Mouse (Mus musculus) stomach, postnatal 0 days (tissue): Measurements from ENCODE around the gene Zfp950. TPM values are rescaled to one million over a fixed set of nuclear protein-coding genes. Genes with fewer than 3 reads are reported as not detected.
A peak's percentile ranks its signal among the peaks of the same experiment; 100 is the strongest.

Experiments
- ATAC-seq: fragments of 200-750 bp; cut with Nextera tagmentation; 2 replicates; pipeline ENCODE4 v1.8.0; 2017; ENCODE audit not compliant: low FRiP score, low TSS enrichment
- DNase-seq: peaks from one replicate; pipeline ENCODE4 v3.0.0-alpha.2; 2016; ENCODE audit warnings: low spot score
- H3K27ac ChIP-seq: fragments of 300-500 bp; sonication (generic); replicated peaks from 2 replicates; pipeline ENCODE4 v1.5.1; 2014; ENCODE audit warnings: mild to moderate bottlenecking, control low read depth
- H3K27me3 ChIP-seq: fragments of 300-500 bp; sonication (generic); 2 replicates; pipeline ENCODE4 v1.6.1; 2014; ENCODE audit warnings: low read length; ENCODE audit not compliant: control insufficient read depth, insufficient read depth
- H3K36me3 ChIP-seq: fragments of 300-500 bp; sonication (generic); 2 replicates; pipeline ENCODE4 v1.6.1; 2014; ENCODE audit warnings: low read length, mixed read lengths; ENCODE audit not compliant: control insufficient read depth, insufficient read depth
- H3K4me1 ChIP-seq: fragments of 300-500 bp; sonication (generic); replicated peaks from 2 replicates; pipeline ENCODE4 v1.6.1; 2014; ENCODE audit warnings: antibody characterized with exemption; ENCODE audit not compliant: control insufficient read depth, insufficient read depth
- H3K4me2 ChIP-seq: fragments of 300-500 bp; sonication (generic); replicated peaks from 2 replicates; pipeline ENCODE4 v1.6.1; 2014; ENCODE audit warnings: low read depth, mild to moderate bottlenecking, control low read depth, moderate library complexity
- H3K4me3 ChIP-seq: fragments of 300-500 bp; sonication (generic); 2 replicates; pipeline ENCODE4 v1.5.1; 2014; ENCODE audit warnings: low read depth, low read length, control low read depth
- H3K9ac ChIP-seq: fragments of 300-500 bp; sonication (generic); 2 replicates; pipeline ENCODE4 v1.6.1; 2014; ENCODE audit warnings: mild to moderate bottlenecking, low read length, control low read depth, mixed read lengths
- H3K9me3 ChIP-seq: fragments of 300-500 bp; sonication (generic); 2 replicates; pipeline ENCODE4 v1.6.1; 2016; ENCODE audit warnings: low read length; ENCODE audit not compliant: control insufficient read depth
- CTCF ChIP-seq: IDR thresholded peaks from 2 replicates; pipeline ENCODE4 v1.5.1; 2016; ENCODE audit warnings: antibody characterized with exemption, low read depth, mild to moderate bottlenecking, moderate library complexity
- EP300 ChIP-seq: optimal IDR thresholded peaks from 2 replicates; pipeline ENCODE3; 2016; ENCODE audit warnings: antibody characterized with exemption
- WGBS: fragments of 180-500 bp; shearing (Covaris S2); extraction: QIAGEN DNeasy Blood & Tissue Kit; methylation state at CpG from one replicate; pipeline ENCODE4 v1.1.7; 2014; 5-methylcytosine and 5-hydroxymethylcytosine counted together
- polyA plus RNA-seq: library from polyadenylated mRNA; unstranded; fragments of >200 nt; fragmentation: Nextera tagmentation; extraction: Ambion mirVana; gene quantifications from 2 replicates; pipeline ENCODE4 v1.2.1, GENCODE M21; 2015

The Zfp950 gene
- polyA plus RNA-seq, 1 experiment from 2014 or later: 14.6 TPM

DNA sequence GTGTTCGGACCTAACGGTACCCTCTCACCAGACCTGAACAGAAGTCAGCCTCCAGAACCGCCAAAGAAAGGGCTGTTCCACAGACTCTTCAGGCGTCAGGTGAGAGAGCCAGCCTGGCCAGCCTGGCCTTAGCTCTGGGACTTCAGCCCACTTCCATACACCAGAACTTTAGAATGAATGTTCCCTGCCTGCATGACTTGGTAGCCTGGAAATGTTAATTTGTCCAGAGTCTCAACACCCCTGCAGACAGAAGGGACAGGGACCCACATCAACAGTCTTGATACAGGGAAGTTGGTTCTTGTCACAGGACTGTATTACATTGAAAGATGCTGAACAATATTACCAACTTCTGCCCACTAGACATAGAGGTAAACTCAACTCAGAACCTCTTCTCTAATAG, 50.1 kb downstream of the Zfp950 start:
- Histone ChIP-seq H3K9me3 (no peaks in the 10 kb centered on the region), H3K4me2 (no peak overlapping the region), H3K4me3 (no peak overlapping the region), H3K27ac (no peak overlapping the region), H3K27me3 (no peaks in the 10 kb centered on the region), H3K4me1 (no peaks in the 10 kb centered on the region), H3K36me3 (no peaks in the 10 kb centered on the region), H3K9ac (no peak overlapping the region)
- 93% methylated on average over 4 of the region's 4 CpGs for WGBS
- TF ChIP-seq CTCF (no peak), EP300 (no peak)
- no peak for DNase-seq
- ATAC-seq: no peak

- Histone ChIP-seq H3K4me2 (no peak overlapping the region), H3K4me1 (no peaks in the 10 kb centered on the region), H3K27me3 (no peaks in the 10 kb centered on the region), H3K9me3 (no peaks in the 10 kb centered on the region), H3K9ac (no peak overlapping the region), H3K27ac (no peak overlapping the region), H3K4me3 (no peak overlapping the region), H3K36me3 (no peaks in the 10 kb centered on the region)
- TF ChIP-seq CTCF (no peak), EP300 (no peak)
- WGBS: 87% methylated on average over 3 of the region's 3 CpGs
- DNase-seq: no peak
- ATAC-seq: no peak
Measured at GRCm38 (mm10) chr19:61089001-61089400, 51.6 kb downstream of the Zfp950 start.

GRCm38 (mm10) chr19:61087781-61088180, 52.9 kb downstream of the Zfp950 start:
- Histone ChIP-seq H3K27ac (no peak overlapping the region), H3K4me1 (no peaks in the 10 kb centered on the region), H3K36me3 (no peaks in the 10 kb centered on the region), H3K4me2 (no peak overlapping the region), H3K4me3 (no peak overlapping the region), H3K9me3 (no peaks in the 10 kb centered on the region), H3K9ac (no peak overlapping the region), H3K27me3 (no peaks in the 10 kb centered on the region)
- TF ChIP-seq CTCF (no peak), EP300 (no peak)
- WGBS: 96% methylated on average over 1 of the region's 1 CpGs
- no peak for DNase-seq
- ATAC-seq: no peak

DNA sequence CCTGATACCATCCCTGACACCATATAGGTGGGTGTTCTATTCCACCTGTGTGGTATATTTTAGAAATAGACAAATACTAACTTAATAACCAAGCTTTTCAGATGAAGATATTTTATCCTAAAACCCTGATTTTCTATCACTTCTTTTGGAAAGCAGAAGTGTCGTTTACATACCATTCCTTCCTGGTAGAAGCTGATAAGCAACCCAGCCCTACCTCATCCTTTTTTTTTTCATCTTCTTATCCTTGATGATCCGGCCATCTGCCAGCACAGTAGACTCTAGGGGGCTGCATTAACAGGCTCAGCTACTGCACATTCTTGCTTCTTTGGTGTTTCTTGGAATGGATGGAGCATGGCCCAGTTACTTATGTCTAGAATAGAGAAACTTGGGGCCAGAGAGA, 55.4 kb downstream of the Zfp950 start:
- Histone ChIP-seq H3K4me3 (no peak overlapping the region), H3K36me3 (no peaks in the 10 kb centered on the region), H3K27me3 (no peaks in the 10 kb centered on the region), H3K27ac (no peak overlapping the region), H3K9me3 (no peaks in the 10 kb centered on the region), H3K9ac (no peak overlapping the region), H3K4me2 (no peak overlapping the region), H3K4me1 (no peaks in the 10 kb centered on the region)
- 75% methylated on average over 2 of the region's 2 CpGs for WGBS
- TF ChIP-seq EP300 (no peak), CTCF (no peak)
- DNase-seq: no peak
- ATAC-seq: no peak

DNA sequence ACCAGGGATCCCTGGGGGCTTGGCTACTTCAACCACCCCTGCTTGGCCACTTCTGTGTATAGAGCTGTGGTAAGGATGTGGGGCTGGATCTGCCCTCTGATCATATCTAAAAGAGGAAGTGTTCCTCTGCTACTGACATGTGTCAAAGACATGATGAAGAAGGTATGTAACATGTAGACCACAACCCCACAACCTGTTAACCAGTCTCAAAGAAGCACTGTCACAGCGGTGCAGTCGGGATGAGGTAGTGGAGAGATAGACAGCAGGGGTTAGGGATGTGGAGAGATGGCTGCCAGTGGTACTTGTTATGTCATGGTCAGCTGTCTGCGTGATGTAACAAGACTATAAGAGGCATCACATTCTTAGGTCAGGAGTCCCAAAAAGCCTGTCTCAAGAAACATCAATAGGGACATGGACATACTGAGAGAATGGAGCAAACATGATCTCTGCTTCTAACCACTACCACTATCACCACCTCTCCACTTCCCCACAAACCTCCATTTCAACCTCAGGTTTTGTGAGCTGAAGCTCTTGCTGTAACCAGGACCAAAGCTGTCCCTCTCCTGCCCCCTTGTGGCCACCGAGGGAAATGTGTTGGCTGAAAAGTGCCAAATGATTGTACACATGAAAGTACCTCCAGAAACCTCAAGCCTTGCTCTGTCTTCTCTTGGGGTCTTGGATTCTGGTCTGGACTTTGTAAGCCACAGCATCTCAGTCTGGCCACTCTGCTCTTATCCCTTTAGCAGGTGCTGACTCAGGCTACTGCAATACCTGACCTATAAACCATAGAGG, 56.3 kb downstream of the Zfp950 start:
- Histone ChIP-seq H3K4me2 (no peak overlapping the region), H3K27me3 (no peaks in the 10 kb centered on the region), H3K9me3 (no peaks in the 10 kb centered on the region), H3K4me1 (no peaks in the 10 kb centered on the region), H3K9ac (no peak overlapping the region), H3K27ac (no peak overlapping the region), H3K36me3 (no peaks in the 10 kb centered on the region), H3K4me3 (no peak overlapping the region)
- peak; percentile 88 for DNase-seq
- WGBS: 40% methylated on average over 4 of the region's 4 CpGs
- TF ChIP-seq EP300 (no peak), CTCF (peak; percentile 98)
- ATAC-seq: peak; percentile 49; the same call in 1 of the 2 replicates

GRCm38 (mm10) chr19:61083006-61083405, 57.6 kb downstream of the Zfp950 start:
- TF ChIP-seq EP300: no peak
- no peak for TF ChIP-seq CTCF
- no peak for ATAC-seq

More at GRCm38 (mm10) chr19:61083006-61083405, 57.6 kb downstream of the Zfp950 start:
- H3K9me3 ChIP-seq: no peaks in the 10 kb centered on the region
- no peak overlapping the region for H3K27ac ChIP-seq
- no peak overlapping the region for H3K4me3 ChIP-seq
- H3K27me3 ChIP-seq: no peaks in the 10 kb centered on the region
- no peaks in the 10 kb centered on the region for H3K4me1 ChIP-seq
- no peak overlapping the region for H3K4me2 ChIP-seq
- 89% methylated on average over 8 of the region's 8 CpGs for WGBS
- H3K9ac ChIP-seq: no peak overlapping the region
- no peak for DNase-seq
- no peaks in the 10 kb centered on the region for H3K36me3 ChIP-seq
